Mouse (Mus musculus) forebrain, embryonic 14.5 days (tissue): ENCODE results near the gene Pdxk. TPM values are rescaled to one million over a fixed set of nuclear protein-coding genes. Genes with fewer than 3 reads are reported as not detected.

ENCODE experiments used
- microRNA-seq: library from miRNA; unstranded; fragments of <30 nt; microRNA quantifications from one replicate; pipeline ENCODE4, GENCODE M21; 2016
- polyA plus RNA-seq: library from polyadenylated mRNA; unstranded; fragments of >200 nt; fragmentation: Nextera tagmentation; extraction: Ambion mirVana; gene quantifications from 2 replicates; pipeline ENCODE4 v1.2.1, GENCODE M21; 2014

Pdxk gene
- polyA plus RNA-seq, 1 experiment from 2014 or later, result 8.1 TPM

Small RNA genes lying within 50 kb of the gene (microRNA-seq; reads per million reads assigned to microRNA genes)
- gene Mir6410 (not detected), gene Mir6907 (2.1 reads per million, percentile 12 among the genes with 10 or more reads in this experiment), gene Mir6908 (0.53 reads per million)

Other genes starting within 250 kb of the Pdxk start
- 19.9 and 22.5 TPM in 2 replicates for gene Trappc10, start 220.3 kb downstream of the Pdxk start, polyA plus RNA-seq
- 46.0 and 63.2 TPM in 2 replicates for gene Agpat3, start 112.5 kb downstream of the Pdxk start, polyA plus RNA-seq
- 251 and 315 TPM in 2 replicates for gene Rrp1, start 51.9 kb downstream of the Pdxk start, polyA plus RNA-seq
- gene Cstb, start 39.3 kb downstream of the Pdxk start, polyA plus RNA-seq, result 119 and 142 TPM in 2 replicates
- not detected in 2 replicates for gene Olfr1358, start 52.5 kb upstream of the Pdxk start, polyA plus RNA-seq
- gene Ilvbl, start 109.4 kb upstream of the Pdxk start, polyA plus RNA-seq, result 29.3 and 32.8 TPM in 2 replicates
- gene Syde1, start 127.0 kb upstream of the Pdxk start, polyA plus RNA-seq, result 4.2 and 4.4 TPM in 2 replicates
- not detected in 2 replicates for gene Olfr1357, start 153.1 kb upstream of the Pdxk start, polyA plus RNA-seq